Mouse (Mus musculus) liver, postnatal 0 days (tissue): ENCODE data around the gene Zc3h12c. TPM values are rescaled to one million over a fixed set of nuclear protein-coding genes. Genes with fewer than 3 reads are reported as not detected.

ENCODE experiments used
- ATAC-seq: fragments of 200-750 bp; cut with Nextera tagmentation; 2 replicates; pipeline ENCODE4 v1.8.0; 2017; ENCODE audit warnings: mild to moderate bottlenecking, moderate library complexity
- DNase-seq: peaks from one replicate; pipeline ENCODE4 v3.0.0-alpha.2; 2016
- H3K27ac ChIP-seq: fragments of 300-500 bp; sonication (generic); 2 replicates; pipeline ENCODE4 v1.5.1; 2014; ENCODE audit warnings: antibody characterized with exemption, moderate library complexity, mild to moderate bottlenecking, low read depth
- H3K27me3 ChIP-seq: fragments of 300-500 bp; sonication (generic); 2 replicates; pipeline ENCODE4 v1.6.1; 2014; ENCODE audit warnings: low read length, control low read depth, mixed read lengths; ENCODE audit not compliant: insufficient read depth
- H3K36me3 ChIP-seq: fragments of 300-500 bp; sonication (generic); replicated peaks from 2 replicates; pipeline ENCODE4 v1.6.1; 2014; ENCODE audit warnings: mild to moderate bottlenecking, control low read depth, low read length, moderate library complexity, mixed read lengths; ENCODE audit not compliant: insufficient read depth
- H3K4me1 ChIP-seq: fragments of 300-500 bp; sonication (generic); 2 replicates; pipeline ENCODE4 v1.6.1; 2014; ENCODE audit warnings: antibody characterized with exemption, mild to moderate bottlenecking, control low read depth; ENCODE audit not compliant: insufficient read depth
- H3K4me2 ChIP-seq: fragments of 300-500 bp; sonication (generic); 2 replicates; pipeline ENCODE4 v1.6.1; 2014; ENCODE audit warnings: low read depth, mild to moderate bottlenecking, low read length, moderate library complexity, mixed read lengths
- H3K4me3 ChIP-seq: fragments of 300-500 bp; sonication (generic); 2 replicates; pipeline ENCODE4 v1.5.1; 2014; ENCODE audit warnings: low read depth, low read length
- H3K9ac ChIP-seq: fragments of 300-500 bp; sonication (generic); replicated peaks from 2 replicates; pipeline ENCODE4 v1.6.1; 2014; ENCODE audit warnings: mild to moderate bottlenecking, moderate library complexity
- H3K9me3 ChIP-seq: fragments of 300-500 bp; sonication (generic); 2 replicates; pipeline ENCODE4 v1.6.1; 2016; ENCODE audit warnings: mild to moderate bottlenecking, control low read depth, low read length, mixed read lengths
- CTCF ChIP-seq: sonication (generic); IDR thresholded peaks from 2 replicates; pipeline ENCODE4 v1.5.1; 2016; ENCODE audit warnings: antibody characterized with exemption, low read depth
- EP300 ChIP-seq: IDR thresholded peaks from 2 replicates; pipeline ENCODE4 v1.6.1; 2016; ENCODE audit warnings: antibody characterized with exemption, low read depth, mild to moderate bottlenecking
- WGBS: fragments of 180-500 bp; shearing (Covaris S2); extraction: QIAGEN DNeasy Blood & Tissue Kit; methylation state at CpG from one replicate; pipeline ENCODE4 v1.1.7; 2014; ENCODE audit not compliant: insufficient replicate concordance; 5-methylcytosine and 5-hydroxymethylcytosine counted together
- polyA plus RNA-seq: library from polyadenylated mRNA; unstranded; fragments of >200 nt; fragmentation: Nextera tagmentation; extraction: Ambion mirVana; gene quantifications from 2 replicates; pipeline ENCODE4 v1.2.1, GENCODE M21; 2015

Zc3h12c gene
- polyA plus RNA-seq, 1 experiment from 2014 or later, result 0.72 TPM

DNA sequence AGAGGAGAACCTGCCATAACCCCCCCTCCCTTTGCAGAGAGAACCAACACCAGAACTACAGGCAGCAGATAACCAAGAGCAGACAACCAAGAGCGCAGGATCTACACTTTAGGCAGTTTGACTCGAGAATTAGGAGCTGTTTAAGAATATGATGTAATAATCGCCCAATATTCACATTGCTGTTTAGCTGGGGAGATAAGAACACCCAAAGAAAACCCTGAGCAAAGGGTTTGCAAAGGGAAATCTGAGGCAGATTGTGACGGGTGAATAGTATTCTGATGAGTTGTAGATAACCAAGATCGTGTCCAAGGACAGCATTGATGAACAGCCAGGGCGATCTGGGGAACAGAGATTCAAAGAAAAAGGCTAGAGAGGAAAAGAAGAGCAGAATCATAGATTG, 2.3 kb upstream of the Zc3h12c start:
- peaks cover 20% of the 10 kb centered on the region; the same call in 1 of the 2 replicates for H3K27me3 ChIP-seq

DNA sequence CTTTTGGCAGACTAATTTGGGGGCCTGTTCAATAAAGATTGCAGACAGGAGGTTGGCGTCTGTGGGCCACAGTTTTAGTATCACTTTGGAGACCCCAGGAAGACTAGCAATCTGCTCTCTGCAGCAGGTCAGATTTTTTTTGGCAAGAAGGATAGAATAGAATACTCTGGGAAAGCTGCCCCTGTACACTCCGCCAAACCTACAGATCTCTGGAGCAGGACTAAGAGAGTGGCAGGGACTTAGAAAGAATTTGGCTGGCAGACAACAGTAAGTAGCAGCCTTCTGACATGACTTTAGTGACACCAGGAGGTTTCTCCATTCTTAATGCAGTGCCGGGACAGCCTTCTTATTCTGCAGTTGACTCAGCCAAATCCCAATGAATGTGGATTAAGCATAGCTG, 1.8 kb upstream of the Zc3h12c start:
- no peaks in the 10 kb centered on the region for H3K9me3 ChIP-seq
- no peak overlapping the region for H3K4me3 ChIP-seq
- H3K27ac ChIP-seq, result no peak overlapping the region
- no peaks in the 10 kb centered on the region for H3K36me3 ChIP-seq
- no peak overlapping the region for H3K4me2 ChIP-seq
- H3K27me3 ChIP-seq, result peaks cover 20% of the 10 kb centered on the region; the same call in 1 of the 2 replicates
- no peak for ATAC-seq
- WGBS, result 67% methylated on average over 3 of the region's 3 CpGs
- no peak for TF ChIP-seq EP300
- no peak for TF ChIP-seq CTCF
- peaks cover 24% of the 10 kb centered on the region for H3K4me1 ChIP-seq
- no peak for DNase-seq
- H3K9ac ChIP-seq, result no peak overlapping the region

More for the DNA sequence above, 2.3 kb upstream of the Zc3h12c start:
- TF ChIP-seq CTCF, result no peak
- TF ChIP-seq EP300, result no peak
- DNase-seq (no peak), ATAC-seq (no peak)
- no peaks in the 10 kb centered on the region for H3K9me3 ChIP-seq
- H3K36me3 ChIP-seq, result no peaks in the 10 kb centered on the region
- peaks cover 26% of the 10 kb centered on the region for H3K4me1 ChIP-seq
- no peak overlapping the region for H3K4me3 ChIP-seq
- WGBS, result 60% methylated on average over 6 of the region's 6 CpGs
- no peak overlapping the region for H3K27ac ChIP-seq
- no peak overlapping the region for H3K4me2 ChIP-seq
- H3K9ac ChIP-seq, result no peak overlapping the region

DNA sequence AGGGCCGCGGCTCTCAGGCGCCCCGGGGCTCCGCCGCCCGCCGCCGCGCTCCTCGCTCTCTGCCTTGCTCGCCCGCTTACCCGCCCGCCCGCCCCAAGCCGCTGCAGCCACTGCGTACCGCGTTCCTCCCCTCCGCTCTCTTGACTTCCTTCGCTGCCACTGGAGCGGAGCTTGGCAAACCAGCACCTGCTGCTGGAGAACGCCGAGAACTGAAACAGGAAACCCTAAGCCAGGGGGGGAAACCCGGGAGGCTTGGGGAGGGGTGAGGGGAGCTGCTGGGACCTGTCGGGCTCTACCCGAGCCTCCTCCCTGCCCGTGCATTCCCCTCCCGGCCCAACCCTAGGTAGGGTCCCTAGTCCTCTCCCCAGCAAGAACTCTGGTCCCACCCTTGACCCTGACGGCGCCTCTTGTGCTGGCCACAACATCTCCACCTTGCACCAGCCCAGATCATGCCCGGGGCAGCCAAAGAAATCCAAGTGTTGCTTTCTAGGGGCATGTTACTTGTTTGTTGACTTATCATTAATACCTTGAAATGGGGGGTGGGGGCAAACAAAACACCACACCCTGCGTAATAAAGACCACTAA, 406 bp upstream of the Zc3h12c start:
- Histone ChIP-seq H3K4me3 (peak overlapping the region; percentile 66), H3K27ac (peak overlapping the region; percentile 53), H3K4me2 (peak overlapping the region; percentile 95), H3K9me3 (no peaks in the 10 kb centered on the region), H3K9ac (peak overlapping the region; percentile 75), H3K27me3 (peaks cover 20% of the 10 kb centered on the region; the same call in 1 of the 2 replicates), H3K36me3 (no peaks in the 10 kb centered on the region), H3K4me1 (peaks cover 19% of the 10 kb centered on the region)
- 1% methylated on average over 32 of the region's 34 CpGs for whole genome bisulfite sequencing
- TF ChIP-seq CTCF (peak; percentile 45), EP300 (no peak)
- DNase-seq, result peak; percentile 71
- peak; percentile 74 for ATAC-seq

DNA sequence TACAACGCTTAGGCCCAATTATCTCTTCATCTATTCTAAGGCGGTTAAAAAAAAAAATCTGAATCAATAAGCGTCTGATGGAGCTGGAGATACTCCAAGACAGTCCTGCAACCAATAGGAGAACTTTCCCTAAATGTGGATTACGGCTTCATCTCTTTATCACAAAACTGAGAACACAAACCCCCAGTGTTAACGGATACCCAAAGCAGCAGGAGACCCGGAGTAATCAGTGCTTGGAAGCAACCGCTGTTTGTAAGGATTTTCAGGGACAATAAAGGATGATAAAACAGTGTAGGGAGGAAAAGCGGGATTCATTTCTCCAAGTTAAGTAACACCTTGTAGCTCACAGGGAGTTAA, 888 bp downstream of the Zc3h12c start:
- ATAC-seq, result no peak
- Histone ChIP-seq H3K9ac (peak overlapping the region; percentile 75), H3K36me3 (no peaks in the 10 kb centered on the region), H3K4me2 (peak overlapping the region; percentile 95), H3K27ac (peak overlapping the region; percentile 53), H3K4me1 (peaks cover 15% of the 10 kb centered on the region), H3K27me3 (peaks cover 20% of the 10 kb centered on the region; the same call in 1 of the 2 replicates), H3K4me3 (peak overlapping the region; percentile 66), H3K9me3 (no peaks in the 10 kb centered on the region)
- WGBS, result 16% methylated on average over 8 of the region's 8 CpGs
- TF ChIP-seq EP300, result no peak
- no peak for TF ChIP-seq CTCF
- DNase-seq, result no peak

DNA sequence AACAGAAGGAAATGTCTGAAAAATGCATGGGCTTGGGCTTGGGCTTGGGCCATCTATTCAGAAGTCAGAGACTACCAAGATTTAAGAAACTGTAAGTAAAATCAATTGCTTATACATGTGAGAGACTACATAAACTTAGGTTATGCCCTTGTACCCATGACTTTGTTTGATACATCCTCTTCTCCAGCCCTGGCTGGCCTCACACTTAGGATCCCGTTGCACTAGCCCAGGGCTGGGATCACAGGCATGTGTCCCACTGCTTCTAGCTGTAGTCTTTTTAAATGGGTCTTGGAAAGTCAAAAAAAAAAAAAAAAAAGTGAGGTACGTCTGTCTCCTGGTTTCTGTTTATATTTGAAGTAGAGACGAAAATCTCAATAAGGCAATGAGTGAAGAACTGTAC, 1.3 kb downstream of the Zc3h12c start:
- no peaks in the 10 kb centered on the region for H3K9me3 ChIP-seq
- H3K36me3 ChIP-seq, result no peaks in the 10 kb centered on the region
- H3K4me2 ChIP-seq, result peak overlapping the region; percentile 95
- H3K27ac ChIP-seq, result no peak overlapping the region
- 37% methylated on average over 3 of the region's 3 CpGs for WGBS
- peaks cover 20% of the 10 kb centered on the region; the same call in 1 of the 2 replicates for H3K27me3 ChIP-seq
- H3K9ac ChIP-seq, result peak overlapping the region; percentile 75; the same call in 1 of the 2 replicates
- no peak for TF ChIP-seq EP300
- no peak for TF ChIP-seq CTCF
- ATAC-seq (no peak), DNase-seq (no peak)
- peaks cover 13% of the 10 kb centered on the region for H3K4me1 ChIP-seq
- peak overlapping the region; percentile 66; the same call in 1 of the 2 replicates for H3K4me3 ChIP-seq

DNA sequence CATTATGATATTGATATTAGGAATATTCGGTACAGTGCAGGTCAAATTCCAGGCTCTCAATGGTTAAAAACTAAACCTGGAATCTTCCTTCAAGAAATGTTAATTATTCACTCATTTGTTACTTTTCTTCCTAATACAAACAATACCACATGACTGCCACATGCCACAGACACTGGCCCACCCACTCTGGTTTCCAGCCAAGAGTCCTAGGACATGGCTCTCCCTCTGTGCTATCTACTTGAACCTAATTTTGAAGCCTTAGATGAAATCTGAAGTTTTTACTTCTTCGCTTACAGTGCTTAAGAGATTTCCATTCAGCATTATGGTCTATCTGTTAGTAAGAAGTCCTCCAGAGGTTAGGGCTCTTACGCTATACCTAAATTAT, 2.7 kb downstream of the Zc3h12c start:
- H3K4me2 ChIP-seq, result no peak overlapping the region
- peak; percentile 61 for DNase-seq
- H3K36me3 ChIP-seq, result no peaks in the 10 kb centered on the region; the same call in 1 of the 2 replicates
- peaks cover 13% of the 10 kb centered on the region for H3K4me1 ChIP-seq
- H3K9me3 ChIP-seq, result no peaks in the 10 kb centered on the region
- H3K4me3 ChIP-seq, result no peak overlapping the region
- H3K27me3 ChIP-seq, result peaks cover 14% of the 10 kb centered on the region; the same call in 1 of the 2 replicates
- no peak for ATAC-seq
- TF ChIP-seq CTCF (no peak), EP300 (no peak)
- no peak overlapping the region for H3K9ac ChIP-seq
- H3K27ac ChIP-seq, result no peak overlapping the region
- 75% methylated on average over 3 of the region's 3 CpGs for WGBS
